Mouse (Mus musculus) urinary bladder, postnatal 36 days (tissue): ENCODE data around the gene Crybg1.

Experiments used
- DNase-seq, 2 experiments: peaks; one replicate each; pipeline ENCODE4 v3.0.0; 2022; ENCODE audit warnings: low spot score in 2 of 2, mixed read lengths in 1 of 2

Gene Crybg1

GRCm38 (mm10) chr10:44148337-44149317 is at the start of gene Crybg1:
Crybg1 (minus strand) TSS chr10:44148853.
- DNase-seq = peak; percentile 89

GRCm38 (mm10) chr10:44177365-44177764 is 28.7 kb upstream of the Crybg1 start:
- no peak for DNase-seq

GRCm38 (mm10) chr10:44176548-44176947 is 27.9 kb upstream of the Crybg1 start:
- peak in 1 of 2 experiments; percentile 6 for DNase-seq

GRCm38 (mm10) chr10:44176120-44176519 is 27.5 kb upstream of the Crybg1 start:
- DNase-seq = peak in 1 of 2 experiments; percentile 13

GRCm38 (mm10) chr10:44170145-44170544 is 21.5 kb upstream of the Crybg1 start:
- DNase-seq = no peak

- no peak for DNase-seq
These were observed 18.4 kb upstream of the Crybg1 start for GRCm38 (mm10) chr10:44167061-44167460.

GRCm38 (mm10) chr10:44164258-44164975 is 15.8 kb upstream of the Crybg1 start:
- no peak for DNase-seq

GRCm38 (mm10) chr10:44163028-44163427 is 14.4 kb upstream of the Crybg1 start:
- no peak for DNase-seq

- no peak for DNase-seq
These were observed 11.5 kb upstream of the Crybg1 start for GRCm38 (mm10) chr10:44160150-44160549.

- no peak for DNase-seq
These were observed 8.8 kb upstream of the Crybg1 start for GRCm38 (mm10) chr10:44157489-44157888.

GRCm38 (mm10) chr10:44150501-44150900 is 1.8 kb upstream of the Crybg1 start:
- no peak for DNase-seq

GRCm38 (mm10) chr10:44143401-44143800 is 5.3 kb downstream of the Crybg1 start:
- no peak for DNase-seq

GRCm38 (mm10) chr10:44138137-44138855 is 10.4 kb downstream of the Crybg1 start:
- DNase-seq = peak in 1 of 2 experiments; percentile 30

GRCm38 (mm10) chr10:44126047-44126446 is 22.6 kb downstream of the Crybg1 start:
- DNase-seq = no peak

- no peak for DNase-seq
These were observed 24.2 kb downstream of the Crybg1 start for GRCm38 (mm10) chr10:44124400-44124933.

- DNase-seq = no peak
These were observed 30.0 kb downstream of the Crybg1 start for GRCm38 (mm10) chr10:44118616-44119015.

GRCm38 (mm10) chr10:44116796-44117195 is 31.9 kb downstream of the Crybg1 start:
- DNase-seq = no peak

- DNase-seq = no peak
These were observed 34.0 kb downstream of the Crybg1 start for GRCm38 (mm10) chr10:44114611-44115010.

- DNase-seq = no peak
These were observed 36.5 kb downstream of the Crybg1 start for GRCm38 (mm10) chr10:44112005-44112675.

- peak; percentile 53 to 54 for DNase-seq
These were observed 37.5 kb downstream of the Crybg1 start for GRCm38 (mm10) chr10:44111168-44111567.

GRCm38 (mm10) chr10:44110460-44110859 is 38.2 kb downstream of the Crybg1 start:
- no peak for DNase-seq
